Mouse (Mus musculus) thymus, postnatal 10 days (tissue): ENCODE data around the gene Gm47985.

Experiments
- DNase-seq, 2 experiments: peaks; one replicate each; pipeline ENCODE4 v3.0.0; 2021; ENCODE audit warnings: low spot score in 2 of 2

Gene Gm47985

GRCm38 (mm10) chr1:151219045-151219444, 36.7 kb downstream of the Gm47985 start:
- DNase-seq: no peak

GRCm38 (mm10) chr1:151220098-151220497, 37.8 kb downstream of the Gm47985 start:
- no peak for DNase-seq

- DNase-seq: no peak
Measured at GRCm38 (mm10) chr1:151222561-151223267, 40.4 kb downstream of the Gm47985 start.

- DNase-seq: no peak
Measured at GRCm38 (mm10) chr1:151223377-151223776, 41.0 kb downstream of the Gm47985 start.

- no peak for DNase-seq
Measured at GRCm38 (mm10) chr1:151224536-151224935, 42.2 kb downstream of the Gm47985 start.

GRCm38 (mm10) chr1:151227506-151227905, 45.2 kb downstream of the Gm47985 start:
- no peak for DNase-seq

GRCm38 (mm10) chr1:151228320-151228989, 46.1 kb downstream of the Gm47985 start:
- no peak for DNase-seq

- DNase-seq: no peak
Measured at GRCm38 (mm10) chr1:151232346-151232745, 50.0 kb downstream of the Gm47985 start.

- no peak for DNase-seq
Measured at GRCm38 (mm10) chr1:151233756-151234155, 51.4 kb downstream of the Gm47985 start.
